Comparison of ENCODE assay signal across 30 mouse cellular contexts in the genomic region with DNA sequence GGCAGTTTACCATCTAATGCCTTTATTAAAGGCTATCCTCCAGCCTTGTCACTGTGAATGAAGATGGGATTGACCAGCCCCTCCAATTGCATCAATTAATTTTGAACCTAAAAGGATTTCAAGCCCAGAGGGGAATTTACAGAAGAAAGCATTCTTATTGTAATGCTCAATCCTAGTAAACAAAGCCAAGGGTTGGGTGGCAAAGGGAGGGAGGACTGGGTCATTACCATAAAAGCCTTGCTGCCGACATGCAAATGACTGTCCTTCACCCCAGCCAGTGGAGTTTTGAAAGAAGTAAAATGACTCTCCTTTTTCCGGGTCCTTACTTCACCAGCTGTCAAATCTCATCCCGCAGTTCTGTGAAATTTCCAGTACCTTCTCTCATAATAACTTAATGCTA. TPM values are rescaled to one million over a fixed set of nuclear protein-coding genes. Genes with fewer than 3 reads are reported as not detected.
"Had no signal": no experiment of that assay in that cellular context is flagged by ENCODE, and none has a peak within 500 bp of the region (broad histone marks: within the 10 kb centered on the region; RNA-seq: fewer than 3 reads in every experiment).

No protein-coding gene starts in this region.

- H3K9ac ChIP-seq: liver, embryonic 14.5 days; liver, postnatal 0 days; lung, embryonic 14.5 days; midbrain, embryonic 12.5 days; midbrain, embryonic 15.5 days; neural tube, embryonic 12.5 days; neural tube, embryonic 15.5 days had no signal

- H3K4me2 ChIP-seq: lung, embryonic 14.5 days; midbrain, embryonic 12.5 days; midbrain, embryonic 15.5 days; neural tube, embryonic 12.5 days; neural tube, embryonic 15.5 days had no signal

- ATAC-seq: liver, postnatal 0 days; lung, postnatal 0 days; midbrain, embryonic 15.5 days had no signal

- H3K36me3 ChIP-seq: midbrain, embryonic 12.5 days; midbrain, embryonic 15.5 days; neural tube, embryonic 12.5 days; neural tube, embryonic 15.5 days had no signal

- H3K27me3 ChIP-seq: midbrain, embryonic 15.5 days had no signal

- H3K4me1 ChIP-seq: midbrain, embryonic 15.5 days; neural tube, embryonic 12.5 days; neural tube, embryonic 15.5 days had no signal

- H3K27ac ChIP-seq: layer of hippocampus, adult 2 months; liver, embryonic 14.5 days; macrophage; midbrain, embryonic 12.5 days; midbrain, embryonic 15.5 days; neural tube, embryonic 12.5 days; neural tube, embryonic 15.5 days; stomach, postnatal 0 days had no signal

- DNase-seq: kidney, postnatal 25 days; layer of hippocampus, adult 9-11 months; liver, postnatal 0 days; lung, embryonic 14.5 days; right cerebral cortex, adult 18-20 months; right cerebral cortex, postnatal 14 days; right cerebral cortex, postnatal 4 days; thymus, adult 2 months; thymus, postnatal 14 days; thymus, postnatal 4 days had no signal

- H3K9me3 ChIP-seq: midbrain, embryonic 12.5 days; midbrain, embryonic 15.5 days; neural tube, embryonic 12.5 days; neural tube, embryonic 15.5 days had no signal

- H3K4me3 ChIP-seq: layer of hippocampus, adult 2 months; midbrain, embryonic 12.5 days; midbrain, embryonic 15.5 days; neural tube, embryonic 12.5 days; neural tube, embryonic 15.5 days had no signal

RNA-seq across cellular contexts. Expression of a gene that starts 36.0 kb away (rescaled TPM):
- total RNA-seq: layer of hippocampus, adult 2 months; left cerebral cortex, adult 18-20 months; left cerebral cortex, postnatal 36 days had no signal
- polyA plus RNA-seq: kidney, embryonic 16.5 days; large intestine, adult 2 months; limb, embryonic 11.5 days; limb, embryonic 14.5 days; lung, embryonic 14.5 days; midbrain, embryonic 12.5 days; neural tube, embryonic 12.5 days; neural tube, embryonic 15.5 days; stomach, embryonic 14.5 days; stomach, postnatal 0 days had no signal

RNA-seq across cellular contexts. Expression of a gene that starts 44.6 kb away (rescaled TPM):
- total RNA-seq: layer of hippocampus, adult 2 months; layer of hippocampus, postnatal 25 days; left cerebral cortex, adult 18-20 months; left cerebral cortex, postnatal 10 days; left cerebral cortex, postnatal 36 days; liver, adult 2 months; megakaryocyte, adult 5-6 weeks had no signal
- polyA plus RNA-seq: kidney, embryonic 16.5 days; large intestine, adult 2 months; liver, adult 2 months; liver, embryonic 14.5 days; liver, postnatal 0 days; lung, embryonic 14.5 days; macrophage; midbrain, embryonic 15.5 days; neural tube, embryonic 15.5 days had no signal
